Mouse (Mus musculus): ENCODE measurements around the gene Gm10553.
"Not testable (repeated sequence)": the region's sequence is repeated elsewhere in the genome, so short reads cannot be mapped to it uniquely, and the experiment has no call there.

The Gm10553 gene

GRCm38 (mm10) chr1:85099864-85100263, at the start of gene Gm10553:
TSS of gene Gm10553 (plus strand) at chr1:85100164.
- DNase-seq, result not testable (repeated sequence)

GRCm38 (mm10) chr1:85071690-85072089, 28.3 kb upstream of the Gm10553 start:
- not testable (repeated sequence) for DNase-seq

- DNase-seq, result not testable (repeated sequence)
Measured at GRCm38 (mm10) chr1:85073099-85073498, 26.9 kb upstream of the Gm10553 start.

- not testable (repeated sequence) for DNase-seq
Measured at GRCm38 (mm10) chr1:85084803-85085202, 15.2 kb upstream of the Gm10553 start.

- not testable (repeated sequence) for DNase-seq
Measured at GRCm38 (mm10) chr1:85086211-85086610, 13.8 kb upstream of the Gm10553 start.

- not testable (repeated sequence) for DNase-seq
Measured at GRCm38 (mm10) chr1:85092169-85092568, 7.8 kb upstream of the Gm10553 start.

- not testable (repeated sequence) for DNase-seq
Measured at GRCm38 (mm10) chr1:85093011-85093572, 6.9 kb upstream of the Gm10553 start.

GRCm38 (mm10) chr1:85099081-85099480, 883 bp upstream of the Gm10553 start:
- DNase-seq, result not testable (repeated sequence)

GRCm38 (mm10) chr1:85101754-85102153, 1.8 kb downstream of the Gm10553 start:
- not testable (repeated sequence) for DNase-seq

GRCm38 (mm10) chr1:85105336-85105735, 5.4 kb downstream of the Gm10553 start:
- not testable (repeated sequence) for DNase-seq

- DNase-seq, result not testable (repeated sequence)
Measured at GRCm38 (mm10) chr1:85106013-85106412, 6.0 kb downstream of the Gm10553 start.

GRCm38 (mm10) chr1:85109753-85110152, 9.8 kb downstream of the Gm10553 start, which contains the start of gene A530032D15Rik:
TSS of gene A530032D15Rik (minus strand) at chr1:85109853.
- DNase-seq, result not testable (repeated sequence)

- DNase-seq, result not testable (repeated sequence)
Measured at GRCm38 (mm10) chr1:85110876-85111275, 10.9 kb downstream of the Gm10553 start.

GRCm38 (mm10) chr1:85111572-85111971, 11.6 kb downstream of the Gm10553 start:
- peak in 1 of 2 experiments; percentile 4 for DNase-seq

GRCm38 (mm10) chr1:85112266-85112665, 12.3 kb downstream of the Gm10553 start:
- DNase-seq, result not testable (repeated sequence)

GRCm38 (mm10) chr1:85112889-85113288, 12.9 kb downstream of the Gm10553 start:
- not testable (repeated sequence) for DNase-seq

- DNase-seq, result not testable (repeated sequence)
Measured at GRCm38 (mm10) chr1:85114078-85114477, 14.1 kb downstream of the Gm10553 start.

- DNase-seq, result peak; percentile 42 to 46
Measured at GRCm38 (mm10) chr1:85114666-85115402, 14.9 kb downstream of the Gm10553 start.

- not testable (repeated sequence) for DNase-seq
Measured at GRCm38 (mm10) chr1:85117537-85117936, 17.6 kb downstream of the Gm10553 start.

GRCm38 (mm10) chr1:85118341-85118740, 18.4 kb downstream of the Gm10553 start:
- not testable (repeated sequence) for DNase-seq

- DNase-seq, result not testable (repeated sequence)
Measured at GRCm38 (mm10) chr1:85121841-85122240, 21.9 kb downstream of the Gm10553 start.

GRCm38 (mm10) chr1:85133671-85134070, 33.7 kb downstream of the Gm10553 start:
- not testable (repeated sequence) for DNase-seq

All from cerebellum, postnatal 10 days (tissue).